ENCODE assay signal across 17 mouse cellular contexts in the genomic region with DNA sequence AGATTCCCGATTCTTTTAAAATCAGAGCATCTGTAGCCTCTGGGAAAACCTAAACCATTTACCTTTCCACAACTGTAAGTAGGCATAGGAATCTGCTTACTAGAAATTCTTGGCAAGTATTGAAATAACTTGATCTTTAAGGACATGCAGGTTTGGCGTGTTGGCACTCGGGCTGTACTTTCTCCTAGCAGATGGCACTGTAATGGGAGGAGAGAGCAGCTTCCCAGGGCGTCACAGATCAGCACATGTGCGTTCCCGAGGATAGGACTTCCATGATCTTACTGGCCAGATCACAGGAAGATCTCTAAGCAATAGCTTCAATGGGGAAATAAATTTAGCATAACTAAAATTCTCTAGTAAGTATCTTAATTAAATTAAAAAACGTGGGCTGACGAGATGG.
"Had no signal": no experiment of that assay in that cellular context is flagged by ENCODE, and none has a peak within 500 bp of the region (broad histone marks: within the 10 kb centered on the region; RNA-seq: fewer than 3 reads in every experiment).

No protein-coding gene starts in this region.

- H3K4me3 ChIP-seq: layer of hippocampus, adult 2 months; left cerebral cortex, adult 2 months; liver, embryonic 13.5 days; neural tube, embryonic 12.5 days; neural tube, embryonic 15.5 days had no signal

- H3K4me1 ChIP-seq: liver, embryonic 13.5 days; neural tube, embryonic 12.5 days; neural tube, embryonic 15.5 days had no signal

- H3K27me3 ChIP-seq: liver, embryonic 13.5 days; neural tube, embryonic 12.5 days; neural tube, embryonic 15.5 days had no signal

- H3K9ac ChIP-seq: liver, embryonic 13.5 days; neural tube, embryonic 12.5 days; neural tube, embryonic 15.5 days had no signal

- H3K9me3 ChIP-seq: liver, embryonic 13.5 days; neural tube, embryonic 12.5 days; neural tube, embryonic 15.5 days had no signal

- H3K27ac ChIP-seq: layer of hippocampus, adult 2 months; left cerebral cortex, adult 2 months; liver, embryonic 13.5 days; neural tube, embryonic 12.5 days; neural tube, embryonic 15.5 days; stomach, postnatal 0 days had no signal

- DNase-seq: kidney, postnatal 14 days; layer of hippocampus, postnatal 36 days; liver, embryonic 13.5 days; lung, adult 2 months; lung, postnatal 14 days; lung, postnatal 4 days; midbrain, embryonic 14.5 days; right cerebral cortex, adult 18-20 months; right cerebral cortex, postnatal 14 days; right cerebral cortex, postnatal 4 days; thymus, postnatal 25 days had no signal

- H3K4me2 ChIP-seq: liver, embryonic 13.5 days; midbrain, embryonic 11.5 days; neural tube, embryonic 12.5 days; neural tube, embryonic 15.5 days had no signal
